Mouse (Mus musculus) stomach, postnatal 0 days (tissue): ENCODE measurements around the gene Mtfp1.

ENCODE experiments used
- CTCF ChIP-seq: IDR thresholded peaks from 2 replicates; pipeline ENCODE4 v1.5.1; 2016; ENCODE audit warnings: antibody characterized with exemption, low read depth, mild to moderate bottlenecking, moderate library complexity
- EP300 ChIP-seq: optimal IDR thresholded peaks from 2 replicates; pipeline ENCODE3; 2016; ENCODE audit warnings: antibody characterized with exemption

- TF ChIP-seq CTCF (no peak), EP300 (no peak)
These were observed 27.0 kb upstream of the Mtfp1 start for GRCm38 (mm10) chr11:4122226-4122625.
